Comparison of ENCODE assay signal across 23 mouse cellular contexts in the genomic region with DNA sequence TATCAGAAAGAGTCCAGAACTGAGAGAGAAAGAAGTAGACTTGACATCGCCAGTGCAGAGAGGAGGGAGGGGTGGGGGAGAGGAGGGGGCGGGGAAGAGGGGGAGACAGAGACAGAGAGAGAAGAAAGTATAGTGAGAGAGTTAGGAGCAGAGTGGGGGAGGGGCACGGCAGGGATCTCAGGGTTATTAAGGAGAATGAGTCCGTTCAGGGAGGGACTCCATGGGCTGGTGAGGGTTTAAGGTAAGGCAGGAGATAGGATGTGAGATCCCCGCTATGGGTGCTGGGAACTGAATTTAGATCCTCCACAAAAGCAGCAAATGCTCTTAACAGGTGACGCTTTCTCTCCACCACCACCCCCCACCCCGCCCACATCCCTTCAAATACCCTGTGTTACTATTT. TPM values are rescaled to one million over a fixed set of nuclear protein-coding genes. Genes with fewer than 3 reads are reported as not detected.
A peak's percentile ranks its signal among the peaks of the same experiment; 100 is the strongest.
DNase-seq lines count a peak whose midpoint lies in the region; ATAC-seq and TF ChIP-seq lines count a peak whose summit lies in the region.
"Had no signal": no experiment of that assay in that cellular context is flagged by ENCODE, and none has a peak within 500 bp of the region (broad histone marks: within the 10 kb centered on the region; RNA-seq: fewer than 3 reads in every experiment).

No protein-coding gene starts in this region.

- H3K4me2 ChIP-seq in heart, embryonic 13.5 days, result peak overlapping the region; percentile 25
- H3K4me2 ChIP-seq in midbrain, embryonic 13.5 days (replicated peaks), result no peak overlapping the region
- peak overlapping the region; percentile 28 for H3K4me2 ChIP-seq in myocyte (ENCODE audit: low read depth)
- H3K4me2 ChIP-seq: liver, embryonic 15.5 days; midbrain, embryonic 15.5 days; stomach, embryonic 15.5 days had no signal

- intact Hi-C loops in heart, postnatal 10 days (cut with DNase I), result no loop called here

- H3K36me3 ChIP-seq in heart, embryonic 13.5 days, result no peaks in the 10 kb centered on the region
- H3K36me3 ChIP-seq in midbrain, embryonic 13.5 days, result no peaks in the 10 kb centered on the region
- no peaks in the 10 kb centered on the region for H3K36me3 ChIP-seq in midbrain, embryonic 10.5 days
- no peaks in the 10 kb centered on the region for H3K36me3 ChIP-seq in myocyte (ENCODE audit: control insufficient read depth, insufficient read depth)
- H3K36me3 ChIP-seq: liver, embryonic 15.5 days; midbrain, embryonic 15.5 days; stomach, embryonic 15.5 days had no signal

- H3K27me3 ChIP-seq in heart, embryonic 13.5 days (replicated peaks), result no peaks in the 10 kb centered on the region
- no peaks in the 10 kb centered on the region for H3K27me3 ChIP-seq in midbrain, embryonic 13.5 days
- H3K27me3 ChIP-seq in midbrain, embryonic 10.5 days (ENCODE audit: low read depth, poor library complexity, severe bottlenecking), result peaks cover 28% of the 10 kb centered on the region; the same call in 1 of the 2 replicates
- H3K27me3 ChIP-seq in myocyte (ENCODE audit: control insufficient read depth, insufficient read depth, insufficient read length), result peaks cover 3% of the 10 kb centered on the region
- H3K27me3 ChIP-seq: liver, embryonic 15.5 days; midbrain, embryonic 15.5 days; stomach, embryonic 15.5 days had no signal

- no peak overlapping the region for H3K27ac ChIP-seq in heart, embryonic 13.5 days (replicated peaks)
- H3K27ac ChIP-seq in midbrain, embryonic 13.5 days, result no peak overlapping the region
- H3K27ac ChIP-seq in midbrain, embryonic 10.5 days (replicated peaks), result no peak overlapping the region
- H3K27ac ChIP-seq: hindbrain, postnatal 0 days; layer of hippocampus, adult 2 months; liver, embryonic 15.5 days; midbrain, embryonic 15.5 days; stomach, embryonic 15.5 days had no signal

- DNase-seq in embryo, embryonic 10.5 days (ENCODE audit: low spot score), result peak; percentile 6
- no peak for DNase-seq in embryo, embryonic 10 days (ENCODE audit: low spot score)
- DNase-seq in heart, postnatal 10 days, result no peak
- no peak for DNase-seq in midbrain, embryonic 10.5 days (ENCODE audit: low spot score)
- DNase-seq: B cell, adult 2 months; gastrocnemius, postnatal 25 days; heart, postnatal 14 days; kidney, adult 2 months; spleen, adult 18-20 months; thymus, adult 2 months had no signal

- no peak overlapping the region for H3ac ChIP-seq in myocyte (ENCODE audit: control insufficient read depth, insufficient read length)

- H3K9me3 ChIP-seq in heart, embryonic 13.5 days, result no peaks in the 10 kb centered on the region
- H3K9me3 ChIP-seq in midbrain, embryonic 13.5 days, result no peaks in the 10 kb centered on the region
- no peaks in the 10 kb centered on the region for H3K9me3 ChIP-seq in midbrain, embryonic 10.5 days (replicated peaks)
- H3K9me3 ChIP-seq: liver, embryonic 15.5 days; midbrain, embryonic 15.5 days; stomach, embryonic 15.5 days had no signal

- TF ChIP-seq POLR2A in myocyte (IDR thresholded peaks at IDR 0.05; ENCODE audit: insufficient read length, low read depth), result no peak

- H3K9ac ChIP-seq in heart, embryonic 13.5 days, result peak overlapping the region; percentile 28; the same call in 1 of the 2 replicates
- no peak overlapping the region for H3K9ac ChIP-seq in midbrain, embryonic 13.5 days (replicated peaks)
- H3K9ac ChIP-seq: liver, embryonic 15.5 days; midbrain, embryonic 15.5 days; stomach, embryonic 15.5 days had no signal

- ATAC-seq in heart, embryonic 13.5 days (ENCODE audit: extremely low read depth, insufficient number of reproducible peaks, low FRiP score, low TSS enrichment), result no peak
- ATAC-seq in midbrain, embryonic 13.5 days, result 0 out of 2 replicates have a peak, but pooled peaks have one; percentile 9
- ATAC-seq: forebrain, embryonic 14.5 days; hindbrain, postnatal 0 days; lung, postnatal 0 days; midbrain, embryonic 15.5 days had no signal

- 19% methylated on average over 7 of the region's 7 CpGs for WGBS in heart, embryonic 13.5 days
- 20% methylated on average over 7 of the region's 7 CpGs for WGBS in midbrain, embryonic 13.5 days
- 30% methylated on average over 7 of the region's 7 CpGs for WGBS in midbrain, embryonic 10.5 days

- H3K4me3 ChIP-seq in heart, embryonic 13.5 days, result no peak overlapping the region
- H3K4me3 ChIP-seq in midbrain, embryonic 13.5 days (replicated peaks), result no peak overlapping the region
- H3K4me3 ChIP-seq in midbrain, embryonic 10.5 days, result no peak overlapping the region
- no peak overlapping the region for H3K4me3 ChIP-seq in myocyte
- H3K4me3 ChIP-seq: layer of hippocampus, adult 2 months; liver, embryonic 15.5 days; midbrain, embryonic 15.5 days; stomach, embryonic 15.5 days had no signal

- H3K4me1 ChIP-seq in heart, embryonic 13.5 days, result peaks cover 14% of the 10 kb centered on the region
- peaks cover 11% of the 10 kb centered on the region for H3K4me1 ChIP-seq in midbrain, embryonic 13.5 days (replicated peaks)
- peaks cover 21% of the 10 kb centered on the region for H3K4me1 ChIP-seq in midbrain, embryonic 10.5 days
- H3K4me1 ChIP-seq: liver, embryonic 15.5 days; midbrain, embryonic 15.5 days; stomach, embryonic 15.5 days had no signal

- H3K79me2 ChIP-seq in myocyte (ENCODE audit: control insufficient read depth, insufficient read depth), result no peaks in the 10 kb centered on the region

TF ChIP-seq in myocyte, 11 proteins besides CTCF, POLR2A, EP300 and RAD21:
- TF ChIP-seq MYOD1 (IDR thresholded peaks at IDR 0.05; ENCODE audit: control insufficient read depth in 1 of 3, insufficient read length in 2 of 3, low read depth in 2 of 3), result peak in 1 of 3 experiments; percentile 33
- TF ChIP-seq CEBPB (IDR thresholded peaks at IDR 0.05; ENCODE audit: insufficient read depth, poor library complexity, severe bottlenecking), result no peak

RNA-seq across cellular contexts. Expression of a gene that starts 31.3 kb away (rescaled TPM):
- 12.2 and 12.5 TPM in 2 replicates for polyA plus RNA-seq in heart, embryonic 13.5 days (2015; fragmentation: Nextera tagmentation; extraction: Ambion mirVana)
- total RNA-seq in heart, postnatal 10 days (2021), result 1 to 10 TPM; 9.8 to 9.9 TPM
- 14.1 and 14.9 TPM in 2 replicates for polyA plus RNA-seq in midbrain, embryonic 13.5 days (2015; fragmentation: Nextera tagmentation; extraction: Ambion mirVana)
- polyA plus RNA-seq in midbrain, embryonic 10.5 days (2016; fragmentation: Nextera tagmentation; extraction: Ambion mirVana), result 36.8 and 39.0 TPM in 2 replicates
- polyA plus RNA-seq in myocyte (2012; fragmentation: generic; extraction: Trizol), result 5.7 TPM

RNA-seq across cellular contexts. Expression of a gene that starts 46.8 kb away (rescaled TPM):
- polyA plus RNA-seq in heart, embryonic 13.5 days (2015; fragmentation: Nextera tagmentation; extraction: Ambion mirVana), result not detected in 2 replicates
- total RNA-seq in heart, postnatal 10 days (2021), result not detected
- 0.07 TPM in 1 of 2 replicates, not detected in the other for polyA plus RNA-seq in midbrain, embryonic 13.5 days (2015; fragmentation: Nextera tagmentation; extraction: Ambion mirVana)
- 0.09 and 0.10 TPM in 2 replicates for polyA plus RNA-seq in midbrain, embryonic 10.5 days (2016; fragmentation: Nextera tagmentation; extraction: Ambion mirVana)
- 0.01 TPM for polyA plus RNA-seq in myocyte (2012; fragmentation: generic; extraction: Trizol)
- total RNA-seq: gastrocnemius, postnatal 25 days; heart, postnatal 14 days; hindbrain, postnatal 0 days; layer of hippocampus, adult 2 months; left cerebral cortex, adult 18-20 months had no signal
- polyA plus RNA-seq: forebrain, embryonic 14.5 days; hindbrain, postnatal 0 days; limb, embryonic 11.5 days; lung, postnatal 0 days; midbrain, embryonic 15.5 days; stomach, embryonic 15.5 days had no signal

RNA-seq across cellular contexts. Expression of a gene that starts 58.3 kb away (rescaled TPM):
- polyA plus RNA-seq in heart, embryonic 13.5 days (2015; fragmentation: Nextera tagmentation; extraction: Ambion mirVana), result 0.25 and 0.41 TPM in 2 replicates
- total RNA-seq in heart, postnatal 10 days (2021), result under 1 TPM in 1 of 2 experiments, not detected in 1; 0.53 TPM
- polyA plus RNA-seq in midbrain, embryonic 13.5 days (2015; fragmentation: Nextera tagmentation; extraction: Ambion mirVana), result 0.58 and 0.73 TPM in 2 replicates
- 0.24 and 0.39 TPM in 2 replicates for polyA plus RNA-seq in midbrain, embryonic 10.5 days (2016; fragmentation: Nextera tagmentation; extraction: Ambion mirVana)
- 0.48 TPM for polyA plus RNA-seq in myocyte (2012; fragmentation: generic; extraction: Trizol)
- total RNA-seq: gastrocnemius, postnatal 25 days; hindbrain, postnatal 0 days; layer of hippocampus, adult 2 months; left cerebral cortex, adult 18-20 months; megakaryocyte progenitor cell, adult 5-6 weeks had no signal
- polyA plus RNA-seq: forebrain, embryonic 14.5 days had no signal
